Mouse (Mus musculus) C2C12 (cell line): ENCODE data around the gene Apoc1. TPM values are rescaled to one million over a fixed set of nuclear protein-coding genes. Genes with fewer than 3 reads are reported as not detected.

Experiments
- H3K27me3 ChIP-seq: one replicate; pipeline ENCODE4 v1.6.1; 2011; ENCODE audit not compliant: control insufficient read depth, insufficient read depth, insufficient read length
- H3K36me3 ChIP-seq: one replicate; pipeline ENCODE4 v1.6.1; 2011; ENCODE audit not compliant: control insufficient read depth, insufficient read depth
- H3K4me3 ChIP-seq: one replicate; pipeline ENCODE4 v1.5.1; 2011; ENCODE audit warnings: mild to moderate bottlenecking, control low read depth; ENCODE audit not compliant: poor library complexity, insufficient read depth, severe bottlenecking
- H3K79me2 ChIP-seq: one replicate; pipeline ENCODE4 v1.6.1; 2011; ENCODE audit not compliant: control insufficient read depth, insufficient read depth
- H3K79me3 ChIP-seq: one replicate; pipeline ENCODE4 v1.6.1; 2011; ENCODE audit warnings: low read depth, control low read depth
- H3ac ChIP-seq: one replicate; pipeline ENCODE3; 2011; ENCODE audit warnings: low read depth; ENCODE audit not compliant: control insufficient read depth, insufficient read length
- CEBPB ChIP-seq: IDR thresholded peaks from one replicate; pipeline ENCODE4 v1.6.1; 2011; ENCODE audit warnings: low read depth, mild to moderate bottlenecking, control low read depth, moderate library complexity
- CTCF ChIP-seq: IDR thresholded peaks from one replicate; pipeline ENCODE4 v1.5.1; 2011; ENCODE audit not compliant: control insufficient read depth, insufficient read depth, insufficient read length
- FOSL1 ChIP-seq: IDR thresholded peaks from one replicate; pipeline ENCODE4 v1.8.0; 2011; ENCODE audit warnings: mild to moderate bottlenecking, low read length; ENCODE audit not compliant: poor library complexity, insufficient read depth, severe bottlenecking
- MAX ChIP-seq: IDR thresholded peaks from one replicate; pipeline ENCODE4 v1.6.1; 2011; ENCODE audit warnings: mild to moderate bottlenecking, control low read depth
- MYOD1 ChIP-seq: IDR thresholded peaks from one replicate; pipeline ENCODE4 v1.6.1; 2011; ENCODE audit warnings: low read depth; ENCODE audit not compliant: control insufficient read depth, insufficient read length
- MYOG ChIP-seq: IDR thresholded peaks from one replicate; pipeline ENCODE4 v1.6.1; 2011; ENCODE audit not compliant: control insufficient read depth, insufficient read length; ENCODE audit errors: extremely low read depth
- USF1 ChIP-seq: IDR thresholded peaks from one replicate; pipeline ENCODE4 v1.6.1; 2011; ENCODE audit warnings: low read depth, mild to moderate bottlenecking, control low read depth, moderate library complexity
- polyA plus RNA-seq: library from polyadenylated mRNA; unstranded; fragments of >200 nt; fragmentation: generic; extraction: Trizol; gene quantifications from one replicate; pipeline ENCODE4 v1.2.1, GENCODE M21; 2012; ENCODE audit warnings: missing spikeins

The Apoc1 gene
- polyA plus RNA-seq, 1 experiment: not detected

GRCm38 (mm10) chr7:19696336-19696873 lies 3.9 kb upstream of the Apoc1 start:
- TF ChIP-seq USF1 (no peak), MAX (no peak), MYOG (no peak), MYOD1 (no peak), CTCF (no peak), CEBPB (no peak), FOSL1 (no peak)
- H3K27me3 ChIP-seq: no peaks in the 10 kb centered on the region

GRCm38 (mm10) chr7:19695881-19696280 lies 3.4 kb upstream of the Apoc1 start:
- Histone ChIP-seq H3K36me3 (no peaks in the 10 kb centered on the region), H3K79me2 (no peaks in the 10 kb centered on the region), H3K79me3 (no peaks in the 10 kb centered on the region), H3K4me3 (no peak overlapping the region), H3K27me3 (no peaks in the 10 kb centered on the region), H3ac (no peak overlapping the region)
- TF ChIP-seq USF1 (no peak), MYOG (no peak), CEBPB (no peak), CTCF (no peak), MYOD1 (no peak), MAX (no peak), FOSL1 (no peak)

More at GRCm38 (mm10) chr7:19696336-19696873, 3.9 kb upstream of the Apoc1 start:
- Histone ChIP-seq H3K4me3 (no peak overlapping the region), H3K79me2 (no peaks in the 10 kb centered on the region), H3K36me3 (no peaks in the 10 kb centered on the region), H3ac (no peak overlapping the region), H3K79me3 (no peaks in the 10 kb centered on the region)

- TF ChIP-seq MYOG: no peak
- no peak for TF ChIP-seq CEBPB
- TF ChIP-seq CTCF: no peak
- no peak for TF ChIP-seq MAX
- Histone ChIP-seq H3K27me3 (no peaks in the 10 kb centered on the region), H3K36me3 (no peaks in the 10 kb centered on the region)
Observed at GRCm38 (mm10) chr7:19695213-19695594, 2.7 kb upstream of the Apoc1 start.

GRCm38 (mm10) chr7:19694336-19695212 lies 2.1 kb upstream of the Apoc1 start:
- no peak overlapping the region for H3ac ChIP-seq
- no peaks in the 10 kb centered on the region for H3K36me3 ChIP-seq
- TF ChIP-seq MYOG (no peak), USF1 (no peak), FOSL1 (no peak), MYOD1 (no peak), CTCF (no peak), MAX (no peak), CEBPB (no peak)
- H3K4me3 ChIP-seq: no peak overlapping the region
- no peaks in the 10 kb centered on the region for H3K79me2 ChIP-seq
- H3K27me3 ChIP-seq: no peaks in the 10 kb centered on the region
- no peaks in the 10 kb centered on the region for H3K79me3 ChIP-seq

More at GRCm38 (mm10) chr7:19695213-19695594, 2.7 kb upstream of the Apoc1 start:
- Histone ChIP-seq H3ac (no peak overlapping the region), H3K4me3 (no peak overlapping the region), H3K79me3 (no peaks in the 10 kb centered on the region), H3K79me2 (no peaks in the 10 kb centered on the region)

- no peak overlapping the region for H3ac ChIP-seq
- no peak for TF ChIP-seq MYOD1
- TF ChIP-seq MYOG: no peak
- TF ChIP-seq CEBPB: no peak
- no peak for TF ChIP-seq FOSL1
- TF ChIP-seq MAX: no peak
- TF ChIP-seq CTCF: no peak
- no peak for TF ChIP-seq USF1
- peaks cover 4% of the 10 kb centered on the region for H3K27me3 ChIP-seq
- H3K79me2 ChIP-seq: no peaks in the 10 kb centered on the region
- no peak overlapping the region for H3K4me3 ChIP-seq
- H3K79me3 ChIP-seq: no peaks in the 10 kb centered on the region
- H3K36me3 ChIP-seq: no peaks in the 10 kb centered on the region
Observed at GRCm38 (mm10) chr7:19693421-19693820, 961 bp upstream of the Apoc1 start.

GRCm38 (mm10) chr7:19691434-19691833 lies 1.0 kb downstream of the Apoc1 start:
- Histone ChIP-seq H3K27me3 (peaks cover 4% of the 10 kb centered on the region), H3K36me3 (no peaks in the 10 kb centered on the region), H3ac (no peak overlapping the region), H3K79me3 (no peaks in the 10 kb centered on the region), H3K4me3 (no peak overlapping the region), H3K79me2 (no peaks in the 10 kb centered on the region)
- TF ChIP-seq MYOD1 (no peak), MAX (no peak), USF1 (no peak), CTCF (no peak), MYOG (no peak), CEBPB (no peak), FOSL1 (no peak)
